Mouse (Mus musculus) bone marrow macrophage, adult 2 months (primary cell): ENCODE data around the gene Gsc.

Source experiments
- CTCF ChIP-seq: IDR thresholded peaks from 2 replicates; pipeline ENCODE4 v1.5.1; 2012; ENCODE audit warnings: low read depth, mild to moderate bottlenecking, low read length, moderate library complexity
- POLR2A ChIP-seq: IDR thresholded peaks from 2 replicates; pipeline ENCODE4 v1.6.1; 2012; ENCODE audit warnings: mild to moderate bottlenecking, low read depth, low read length, borderline replicate concordance

DNA sequence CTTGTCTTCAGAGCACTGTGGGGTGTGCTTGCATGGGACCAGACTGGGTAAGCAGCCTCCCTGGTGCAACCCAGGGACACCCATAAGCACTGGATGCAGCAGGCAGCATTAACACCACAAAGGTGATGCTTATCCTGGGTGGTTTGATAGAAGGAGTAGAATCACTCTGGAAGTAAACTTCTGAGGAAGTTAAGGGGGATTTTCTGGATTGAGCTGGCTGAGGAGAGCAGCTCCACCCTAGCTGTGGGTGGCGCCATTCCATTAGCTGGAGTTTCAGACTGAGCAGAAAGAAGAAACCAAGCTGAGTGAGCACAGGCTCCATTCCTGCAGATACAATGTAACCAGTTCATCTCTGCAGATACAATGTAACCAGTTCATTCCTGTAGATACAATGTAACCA lies 20.1 kb downstream of the Gsc start:
- TF ChIP-seq POLR2A (no peak), CTCF (no peak)
